Mouse (Mus musculus): ENCODE data around the gene Ptgds.

Gene Ptgds

DNA sequence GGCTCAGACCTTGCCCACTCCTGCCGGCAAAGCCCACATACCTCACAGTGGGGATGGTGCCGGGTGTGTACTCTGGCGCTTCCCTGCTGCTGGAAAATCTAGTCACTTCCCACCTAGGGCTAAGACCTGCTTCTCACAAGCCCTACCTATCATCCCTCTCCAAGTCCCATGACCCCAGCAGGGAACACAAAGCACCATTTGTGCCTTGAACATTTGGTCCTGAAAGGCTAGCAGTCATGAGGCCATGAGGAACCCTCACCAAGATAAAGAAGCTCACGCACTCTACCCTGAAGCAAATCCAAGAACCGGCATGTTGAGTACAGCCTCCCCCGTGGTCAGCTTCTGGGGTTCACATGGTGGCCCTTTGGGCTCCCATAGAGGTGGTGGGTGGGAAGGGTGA is at the start of gene Ptgds:
Gene Ptgds (minus strand): TSS at position 78 of the 400 bp plus-strand sequence.
- in situ Hi-C loops (cut with MboI, MseI) = no loop called here

DNA sequence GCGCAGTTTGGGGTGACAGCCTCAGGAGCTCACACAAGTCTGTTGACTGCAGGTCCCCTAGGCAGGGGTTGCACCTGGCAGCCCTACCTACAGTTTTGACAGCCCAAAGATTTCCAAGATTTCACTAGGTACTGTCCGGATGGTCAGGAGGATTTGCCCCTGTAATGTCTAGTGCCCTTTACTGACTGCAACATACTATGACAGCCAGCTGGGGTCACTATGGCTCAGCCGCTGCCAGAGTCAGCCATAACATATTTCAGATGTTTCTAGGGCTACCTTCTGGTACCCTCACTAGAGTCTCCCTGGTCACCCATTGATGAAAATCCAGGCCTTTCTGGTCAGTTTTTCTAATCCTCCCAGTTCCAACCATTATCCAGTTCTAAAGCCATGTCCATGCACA is 40.1 kb upstream of the Ptgds start:
- in situ Hi-C loops (cut with MboI, MseI) = no loop called here

DNA sequence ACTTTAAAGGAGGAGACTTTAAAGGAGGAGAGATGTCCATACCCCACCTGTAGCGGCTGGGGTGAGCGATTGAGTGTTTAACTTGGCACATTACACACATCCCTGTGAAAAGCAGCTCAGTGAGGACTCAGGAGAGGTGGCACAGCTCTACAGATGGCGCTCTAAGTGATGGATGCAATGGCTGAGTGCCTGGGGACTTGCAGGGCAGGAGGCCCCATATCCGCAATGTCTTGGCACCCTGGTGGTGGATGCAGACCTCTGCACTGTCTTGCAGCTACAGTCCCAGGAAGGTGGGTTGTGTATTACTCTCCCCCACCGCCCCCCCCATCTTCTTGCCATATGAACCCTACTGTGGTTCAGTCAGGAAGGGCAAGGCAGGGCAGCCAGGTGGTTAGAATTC is 37.1 kb upstream of the Ptgds start:
- in situ Hi-C loops (cut with MboI, MseI) = no loop called here

DNA sequence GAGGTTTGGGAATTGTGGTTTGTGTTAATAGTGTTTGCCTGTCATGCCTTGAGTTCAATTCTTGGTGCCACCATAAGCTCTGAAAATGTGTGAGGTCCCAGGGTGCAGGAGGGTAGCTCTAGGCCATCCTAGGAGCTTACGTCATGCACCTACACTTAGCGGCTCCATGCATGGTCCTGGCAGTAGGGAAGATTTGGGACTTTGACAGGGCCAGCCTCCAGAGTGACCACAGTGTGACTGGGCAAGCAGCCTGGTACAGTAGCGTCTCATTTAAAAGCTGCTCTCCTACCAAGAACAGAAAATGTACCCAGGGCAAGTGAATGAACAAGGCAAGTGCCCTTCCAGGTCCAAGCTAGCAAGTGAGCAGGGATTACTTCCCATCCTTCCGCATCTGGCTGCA is 36.0 kb upstream of the Ptgds start:
- in situ Hi-C loops (cut with MboI, MseI) = no loop called here

DNA sequence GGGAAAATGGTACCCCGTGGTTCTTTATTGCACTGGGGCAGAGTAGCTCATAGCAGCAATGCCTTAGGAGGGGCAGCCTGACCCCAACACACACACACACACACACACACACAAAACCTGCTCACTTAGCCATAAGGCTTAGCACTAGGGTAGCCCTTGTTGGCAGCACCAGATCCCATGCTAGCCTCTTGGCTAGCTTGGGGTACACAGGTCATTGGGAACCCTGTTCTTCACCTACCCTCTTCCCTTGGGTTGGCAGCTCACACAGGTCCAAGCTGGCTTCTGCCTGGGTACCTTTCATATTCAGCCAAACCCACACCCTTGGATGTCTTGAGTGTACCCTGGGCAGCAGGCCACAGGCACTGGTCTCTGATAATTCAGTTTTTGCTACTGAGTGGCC is 35.2 kb upstream of the Ptgds start:
- in situ Hi-C loops (cut with MboI, MseI) = no loop called here

DNA sequence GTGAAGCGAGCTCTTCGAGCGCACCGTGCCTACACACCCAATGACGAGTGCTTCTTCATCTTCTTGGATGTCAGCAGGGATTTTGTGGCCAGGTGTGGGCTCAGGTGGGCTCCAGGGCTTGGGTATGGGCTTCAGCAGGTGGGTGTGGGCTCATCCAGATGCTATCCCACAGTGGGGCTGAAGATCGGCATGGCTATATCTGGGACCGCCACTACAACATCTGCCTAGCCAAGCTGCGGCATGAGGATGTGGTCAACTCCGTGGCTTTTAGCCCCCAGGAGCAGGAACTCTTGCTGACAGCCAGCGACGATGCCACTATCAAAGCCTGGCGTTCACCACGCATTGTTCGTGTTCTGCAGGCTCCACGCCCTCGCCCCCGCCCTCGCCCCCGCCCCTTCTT is 34.7 kb upstream of the Ptgds start:
- in situ Hi-C loops (cut with MboI, MseI) = no loop called here

DNA sequence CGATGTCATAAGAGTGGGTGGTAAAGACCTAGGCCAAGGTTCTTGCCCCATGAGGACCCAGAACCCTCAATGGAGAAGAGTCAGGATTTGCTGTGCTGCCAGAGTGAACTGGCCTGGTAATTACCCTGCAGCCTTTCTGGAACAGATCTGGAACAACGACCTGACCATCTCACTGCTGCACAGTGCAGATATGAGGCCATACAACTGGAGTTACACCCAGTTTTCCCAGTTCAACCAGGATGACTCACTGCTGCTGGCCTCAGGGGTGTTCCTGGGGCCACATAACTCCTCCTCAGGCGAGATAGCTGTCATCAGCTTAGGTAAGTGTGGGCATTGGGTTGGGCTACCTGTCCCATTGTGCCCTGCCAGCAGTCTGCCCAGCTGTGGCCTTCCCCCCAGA is 32.9 kb upstream of the Ptgds start:
- in situ Hi-C loops (cut with MboI, MseI) = no loop called here

DNA sequence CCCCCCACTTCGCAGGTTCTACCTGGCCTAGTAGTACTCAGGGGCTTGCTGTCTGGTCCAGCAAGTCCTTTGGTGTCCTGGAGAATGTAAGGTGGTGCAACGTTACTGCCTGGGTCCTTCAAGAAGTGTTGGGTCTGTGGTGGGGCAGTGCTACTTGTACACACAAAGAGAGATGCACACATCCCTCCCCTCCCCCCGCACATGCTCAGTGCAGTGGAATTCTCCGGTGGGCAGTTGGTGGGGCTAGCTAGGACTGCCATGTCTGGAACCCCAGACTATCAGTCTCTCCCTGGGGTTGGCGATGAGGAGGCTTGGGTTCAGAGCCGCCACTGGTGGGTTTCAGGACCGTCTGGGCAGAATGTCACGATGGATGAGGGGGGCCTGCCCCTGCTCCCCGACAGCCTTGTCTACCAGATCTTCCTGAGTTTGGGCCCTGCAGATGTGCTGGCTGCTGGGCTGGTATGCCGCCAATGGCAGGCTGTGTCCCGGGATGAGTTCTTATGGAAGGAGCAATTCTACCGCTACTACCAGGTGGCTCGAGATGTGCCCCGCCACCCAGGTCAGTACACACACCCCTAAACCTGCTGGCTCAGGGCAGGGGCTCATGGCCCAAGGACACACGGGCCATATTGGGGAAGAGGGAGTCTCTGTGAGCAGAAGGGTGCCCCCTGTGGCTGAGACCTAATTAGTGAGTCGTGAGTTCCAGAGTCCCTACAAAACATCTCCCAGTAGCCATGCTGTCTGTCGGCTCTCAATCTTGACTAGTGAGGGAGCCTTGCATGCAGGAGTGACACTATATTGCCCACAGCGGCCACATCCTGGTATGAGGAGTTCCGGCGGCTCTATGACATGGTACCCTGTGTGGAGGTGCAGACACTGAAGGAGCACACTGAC is 32.0 kb upstream of the Ptgds start, which contains the start of gene C8g:
Gene C8g (minus strand): TSS at position 127 of the 894 bp plus-strand sequence.
- in situ Hi-C loops (cut with MboI, MseI) = no loop called here

DNA sequence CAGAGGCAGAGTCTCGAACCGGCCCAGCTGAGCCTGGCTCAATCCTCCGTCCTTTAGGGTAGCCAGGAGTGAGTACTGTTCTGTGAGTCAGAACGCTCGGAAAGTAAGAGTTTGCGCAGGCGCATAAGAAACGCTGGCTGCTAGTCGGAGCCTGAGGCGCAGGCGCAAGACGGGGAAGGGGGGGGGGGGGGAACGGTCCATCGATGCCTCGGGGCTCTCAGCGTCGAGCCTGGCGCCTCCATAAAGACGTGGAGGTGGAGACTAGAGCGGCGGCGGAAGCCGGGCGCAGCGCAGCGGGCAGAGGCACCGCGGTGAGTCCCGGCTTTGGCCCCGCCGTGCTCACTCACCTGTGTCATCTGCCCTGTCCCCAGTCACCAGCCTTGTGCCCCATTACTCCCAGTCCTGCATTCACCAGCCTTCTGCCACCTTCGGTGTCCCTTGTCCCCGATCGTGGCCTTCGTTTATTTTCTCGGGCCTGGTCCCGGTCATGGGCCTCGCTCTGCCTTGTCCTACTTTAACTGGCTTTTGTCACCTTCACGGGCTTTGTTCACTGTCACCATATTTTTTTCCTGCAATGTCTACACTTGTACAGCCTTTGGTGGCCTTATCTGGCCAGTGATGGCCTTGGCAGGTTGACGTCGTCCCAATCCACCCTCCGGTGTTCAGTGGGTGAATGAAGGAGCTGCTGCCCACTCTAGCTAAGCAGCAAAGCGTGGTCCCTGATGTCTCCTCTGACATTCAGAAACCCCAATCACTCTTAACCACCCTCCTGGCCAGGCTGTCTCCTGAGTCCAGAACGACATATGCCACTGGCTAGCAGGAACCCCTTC is 30.9 kb upstream of the Ptgds start, which contains the start of gene Fbxw5:
Gene Fbxw5 (plus strand): TSS at position 175 of the 830 bp plus-strand sequence.
- in situ Hi-C loops (cut with MboI, MseI) = no loop called here

DNA sequence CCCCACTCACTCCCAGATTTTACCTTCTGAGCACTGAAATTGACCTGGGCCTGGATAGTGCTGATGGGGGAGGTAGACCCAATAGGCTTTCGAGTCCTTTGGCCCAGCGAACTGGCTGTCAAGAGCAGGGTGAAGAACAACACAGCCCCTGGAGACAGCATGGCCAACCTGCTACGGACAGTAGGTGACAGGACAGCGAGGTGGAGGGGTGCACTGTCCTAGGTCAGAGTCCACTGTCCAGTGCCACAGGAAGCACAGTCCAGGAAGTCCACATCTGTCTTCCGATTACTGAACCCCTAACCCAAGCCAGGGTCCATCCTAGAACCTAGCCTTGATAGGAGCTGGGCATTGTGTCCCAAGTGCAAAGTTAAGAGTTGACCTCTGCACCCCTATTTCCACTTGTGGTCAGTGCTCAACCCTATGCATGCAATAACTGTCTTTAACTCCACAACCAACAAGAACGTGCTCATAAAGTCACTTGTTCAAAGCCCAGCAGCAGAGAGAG is 30.3 kb upstream of the Ptgds start:
- in situ Hi-C loops (cut with MboI, MseI) = no loop called here

DNA sequence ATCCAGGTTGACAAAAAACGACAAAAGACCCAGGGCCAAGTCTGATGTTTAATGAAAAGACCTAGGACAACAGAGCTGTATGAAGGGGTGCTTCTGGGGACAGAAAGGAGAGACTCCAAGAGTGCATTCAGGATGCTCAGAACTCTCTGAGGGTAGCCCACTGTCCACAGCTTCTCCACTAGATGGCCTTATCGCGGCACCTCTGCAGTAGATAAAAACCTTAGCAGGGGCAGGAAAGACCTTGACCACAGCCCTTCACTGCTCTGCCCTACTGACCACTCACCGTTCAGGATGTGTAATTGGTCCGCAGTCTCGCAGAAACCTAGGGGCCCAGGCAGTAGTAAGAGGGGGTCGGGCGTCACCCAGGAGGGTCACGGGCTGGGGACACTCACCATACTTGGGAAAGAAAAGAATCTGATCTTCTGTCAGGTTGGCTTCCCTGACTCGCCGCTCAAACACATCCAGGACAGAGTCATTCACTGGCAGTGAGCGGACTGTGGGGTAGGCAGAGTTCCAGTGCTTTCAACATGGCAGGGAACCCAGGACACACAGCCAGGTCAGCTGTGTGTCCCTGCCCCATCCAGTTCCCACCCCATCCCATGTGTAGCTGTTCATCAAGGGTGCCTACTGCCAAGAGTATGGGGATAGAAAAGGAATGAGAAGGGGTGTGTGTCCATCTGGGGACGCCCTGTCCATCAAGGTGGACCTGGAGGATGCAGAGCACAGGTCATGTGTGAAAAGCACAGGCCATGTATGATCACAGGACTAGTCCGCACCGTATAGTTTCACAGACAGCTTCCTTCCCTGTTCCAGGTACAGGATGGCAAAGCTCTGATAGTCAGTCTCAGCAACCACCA is 29.0 kb upstream of the Ptgds start:
- in situ Hi-C loops (cut with MboI, MseI) = no loop called here

DNA sequence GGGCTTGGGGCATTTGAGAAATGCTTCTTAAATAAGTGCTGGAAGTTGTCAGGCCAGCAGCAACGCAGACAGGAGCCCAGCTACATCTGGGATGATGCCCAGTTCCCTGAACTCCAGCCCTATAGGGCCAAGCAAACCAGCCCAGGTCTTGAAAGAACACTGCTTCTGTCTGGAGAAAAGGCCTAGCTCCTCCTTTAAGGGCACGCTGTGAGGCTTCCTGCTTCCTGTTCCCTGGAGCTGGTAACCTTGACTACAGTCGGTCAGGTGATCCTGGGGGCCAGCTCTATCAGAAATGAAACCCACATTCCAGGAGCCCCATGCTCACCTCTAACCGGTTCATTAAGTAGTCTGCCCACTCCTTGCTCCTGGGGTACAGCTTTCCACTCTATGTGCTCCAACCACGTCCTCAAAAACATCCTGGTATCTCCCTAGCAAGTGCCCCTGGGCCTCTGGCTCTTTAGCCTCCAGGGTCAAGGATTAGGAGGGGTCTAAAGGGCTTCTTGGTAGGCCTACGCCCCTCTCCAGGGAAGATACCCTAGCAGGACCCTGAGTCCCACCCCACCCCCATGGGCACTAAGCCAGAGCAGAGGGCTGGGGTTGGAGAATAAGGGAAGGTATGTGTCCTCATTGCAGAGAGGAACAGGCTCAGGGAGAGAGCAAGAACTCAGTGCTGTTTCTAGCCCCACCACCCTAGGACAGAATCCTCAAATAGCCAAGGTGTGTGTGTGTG is 28.2 kb upstream of the Ptgds start:
- in situ Hi-C loops (cut with MboI, MseI) = no loop called here

DNA sequence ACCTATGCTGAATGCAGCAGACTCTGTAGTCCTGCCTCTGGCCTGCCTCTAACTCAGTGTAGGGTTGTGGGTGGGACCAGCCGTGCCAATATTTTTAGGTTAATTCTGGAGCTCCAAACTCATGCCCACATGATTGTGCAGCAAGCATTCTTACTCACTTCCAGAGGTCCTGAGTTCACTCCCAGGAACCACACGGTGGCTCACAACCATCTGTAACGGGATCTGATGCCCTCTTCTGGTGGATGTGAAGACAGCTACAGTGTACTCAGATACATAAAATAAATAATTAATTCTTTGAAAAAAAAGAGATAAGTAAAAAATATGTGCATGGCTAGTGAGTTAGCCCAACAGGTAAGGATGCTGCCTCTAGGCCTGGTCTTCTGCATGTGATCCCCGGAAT is 26.6 kb upstream of the Ptgds start:
- in situ Hi-C loops (cut with MboI, MseI) = no loop called here

DNA sequence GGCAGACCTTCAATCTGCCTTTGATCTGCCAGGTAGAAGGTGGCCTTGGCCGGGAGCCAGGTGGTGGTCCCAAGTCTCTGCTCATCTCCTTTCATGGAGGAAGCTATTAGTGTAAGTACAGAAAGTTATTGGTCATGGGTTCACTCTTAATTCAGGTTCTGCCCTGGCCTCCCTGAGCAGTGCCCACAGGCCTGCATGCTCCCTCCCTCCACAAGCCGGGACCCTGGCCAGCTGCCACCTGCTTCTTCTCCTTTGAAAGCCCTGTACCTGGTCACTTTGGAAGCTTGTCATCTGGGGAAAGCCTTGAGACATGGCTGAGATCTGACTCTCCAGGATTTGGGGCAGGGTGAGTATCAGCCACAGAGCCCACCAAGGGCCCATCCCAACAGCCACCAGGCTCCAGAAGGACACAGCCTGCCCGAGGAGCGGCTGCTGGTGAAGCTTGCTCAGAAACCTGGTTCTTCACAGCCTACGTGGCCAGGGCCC is 23.7 kb upstream of the Ptgds start, which contains the start of gene Lcn12:
Gene Lcn12 (minus strand): TSS at position 436 of the 486 bp plus-strand sequence.
- in situ Hi-C loops (cut with MboI, MseI) = loop anchor here (5.0 kb wide), 1 partner anchor 1079 kb away; no protein-coding TSS in a partner anchor

DNA sequence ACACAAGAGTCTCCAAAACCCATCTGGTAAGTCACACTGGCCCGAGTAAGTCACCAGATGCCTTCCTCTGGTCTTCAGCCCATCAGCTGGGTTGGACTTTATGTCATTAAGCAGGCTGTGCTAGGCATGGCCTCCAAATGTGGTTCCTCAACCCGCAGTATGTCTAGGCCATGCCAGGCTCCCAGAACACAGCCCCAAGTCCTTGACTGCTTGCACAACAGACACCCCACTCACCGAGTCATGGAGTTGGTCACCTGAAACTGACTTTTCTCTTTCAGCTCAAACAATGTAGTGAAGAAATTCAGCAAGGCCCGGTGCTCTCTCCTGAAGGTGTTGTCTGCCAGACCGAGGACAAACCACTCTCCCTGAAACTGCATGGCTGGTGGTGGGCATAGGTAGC is 23.1 kb upstream of the Ptgds start:
- in situ Hi-C loops (cut with MboI, MseI) = loop anchor here (5.0 kb wide), 1 partner anchor 1079 kb away; no protein-coding TSS in a partner anchor

DNA sequence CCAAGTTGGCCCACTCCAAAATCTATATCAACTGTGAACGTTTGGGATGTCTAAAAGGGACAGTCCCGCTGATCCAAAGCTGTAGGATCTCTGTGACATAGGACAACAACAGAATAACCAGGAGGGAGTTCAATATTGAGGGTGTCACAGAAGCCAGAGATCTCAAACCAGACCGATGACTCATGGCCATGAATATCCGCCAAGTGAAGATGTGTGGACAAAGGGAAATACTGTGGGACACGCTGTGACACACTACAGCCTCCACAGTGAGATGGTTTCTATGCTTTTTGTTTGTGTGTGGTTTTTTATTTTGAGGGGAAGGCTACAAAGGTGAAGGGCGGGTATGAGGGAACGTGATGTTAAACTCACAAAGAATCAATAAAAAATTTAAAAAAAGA is 18.8 kb upstream of the Ptgds start:
- in situ Hi-C loops (cut with MboI, MseI) = no loop called here

DNA sequence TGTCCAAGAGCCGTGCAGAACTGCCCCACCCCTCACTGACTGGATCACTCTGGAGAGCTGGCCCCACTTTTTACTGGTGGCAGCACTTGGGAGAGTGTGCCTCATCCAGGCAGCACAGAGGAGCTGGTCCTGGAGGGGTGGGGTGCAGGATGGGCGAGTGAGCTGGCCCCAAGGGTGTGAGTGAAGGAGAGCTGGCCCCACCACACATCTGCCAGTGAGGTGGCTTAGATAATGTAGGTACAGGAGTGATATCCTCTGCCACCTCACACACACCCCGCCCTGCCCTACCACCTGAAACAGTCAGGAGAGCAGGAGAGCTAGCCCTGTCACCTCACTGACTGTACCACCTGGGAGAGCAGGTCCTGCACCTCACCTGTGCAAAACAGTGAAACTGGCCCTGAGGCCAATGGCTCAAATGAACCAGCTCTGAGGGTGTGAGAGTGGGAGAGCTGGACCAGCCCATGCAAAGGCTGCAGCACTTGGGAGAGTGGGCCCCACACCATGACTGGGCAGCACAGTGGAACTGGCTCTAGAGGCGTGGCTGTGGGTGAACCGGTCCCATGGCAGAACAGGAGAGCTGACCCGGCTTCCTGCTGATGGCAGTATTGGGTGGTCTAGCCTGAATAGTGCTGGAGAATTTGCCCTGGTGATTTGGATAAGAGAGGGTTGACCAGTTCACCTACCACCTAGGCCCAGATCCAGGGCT is 18.3 kb upstream of the Ptgds start:
- in situ Hi-C loops (cut with MboI, MseI) = no loop called here

DNA sequence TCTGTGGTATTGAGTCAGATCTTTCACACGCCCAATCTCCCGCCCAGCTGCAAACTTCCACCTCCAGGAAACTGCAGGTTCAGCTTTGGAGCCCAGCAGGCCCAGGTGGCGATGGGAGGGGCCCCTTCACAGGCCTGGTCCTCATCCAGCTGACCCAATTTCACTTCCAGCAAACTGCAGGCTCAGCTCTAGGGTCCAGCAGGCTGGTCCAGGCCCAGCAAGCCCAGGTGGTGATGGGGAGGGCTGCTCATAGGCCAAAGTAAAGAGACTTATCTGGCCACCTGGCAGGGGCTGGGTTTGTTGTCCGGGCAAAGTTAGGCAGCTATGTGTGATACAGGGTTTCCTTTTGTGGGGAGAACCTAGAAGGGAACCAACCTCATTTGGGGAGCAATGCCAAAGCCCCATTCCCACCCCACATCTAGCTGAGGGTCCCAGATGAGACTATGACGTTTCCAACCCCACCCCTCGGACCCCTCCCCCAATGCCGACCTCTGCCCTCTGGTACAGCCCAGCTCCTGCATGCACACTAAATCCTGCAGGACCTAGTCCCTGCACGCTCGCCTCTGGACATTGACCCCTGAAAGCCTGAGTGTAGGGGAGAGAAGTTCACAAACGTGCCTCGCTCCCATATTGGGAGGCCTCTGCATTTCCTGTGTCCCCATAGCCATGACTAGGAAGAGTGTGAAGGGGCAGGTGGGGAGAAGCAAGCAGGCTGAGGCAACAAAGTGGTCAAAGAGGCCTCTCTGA is 15.2 kb upstream of the Ptgds start:
- in situ Hi-C loops (cut with MboI, MseI) = no loop called here

DNA sequence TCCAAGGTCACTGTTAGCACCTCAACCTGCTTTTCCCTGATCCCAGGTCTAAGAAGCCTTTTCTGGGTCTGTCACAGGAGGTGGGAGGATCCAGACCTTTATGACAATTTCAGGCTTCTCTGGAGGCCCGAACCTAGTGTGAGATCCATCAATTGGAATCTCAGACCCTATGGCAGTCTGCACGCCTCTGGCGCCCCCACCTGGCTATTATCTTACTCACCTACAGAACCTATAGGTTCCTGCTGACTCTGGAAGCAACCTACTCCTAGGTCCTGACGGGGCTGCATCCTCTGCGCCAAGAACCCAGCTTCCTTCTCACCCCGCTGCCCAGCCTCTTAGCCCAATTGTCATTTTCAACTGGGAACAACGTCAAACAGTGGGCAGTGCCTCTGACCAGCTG is 13.1 kb upstream of the Ptgds start:
- in situ Hi-C loops (cut with MboI, MseI) = no loop called here

Data from T-helper 2 cell (primary cell).